Mouse (Mus musculus) embryonic fibroblast, embryonic 13.5 days (primary cell): ENCODE data around the gene Tcf20.

Experiments
- CTCF ChIP-seq: IDR thresholded peaks from 2 replicates; pipeline ENCODE4 v1.5.1; 2011; ENCODE audit warnings: mild to moderate bottlenecking, control low read depth, low read length, moderate library complexity, borderline replicate concordance; ENCODE audit not compliant: insufficient read depth
- POLR2A ChIP-seq: IDR thresholded peaks from 2 replicates; pipeline ENCODE4 v1.6.1; 2011; ENCODE audit warnings: low read depth, mild to moderate bottlenecking, control low read depth, low read length, moderate library complexity

DNA sequence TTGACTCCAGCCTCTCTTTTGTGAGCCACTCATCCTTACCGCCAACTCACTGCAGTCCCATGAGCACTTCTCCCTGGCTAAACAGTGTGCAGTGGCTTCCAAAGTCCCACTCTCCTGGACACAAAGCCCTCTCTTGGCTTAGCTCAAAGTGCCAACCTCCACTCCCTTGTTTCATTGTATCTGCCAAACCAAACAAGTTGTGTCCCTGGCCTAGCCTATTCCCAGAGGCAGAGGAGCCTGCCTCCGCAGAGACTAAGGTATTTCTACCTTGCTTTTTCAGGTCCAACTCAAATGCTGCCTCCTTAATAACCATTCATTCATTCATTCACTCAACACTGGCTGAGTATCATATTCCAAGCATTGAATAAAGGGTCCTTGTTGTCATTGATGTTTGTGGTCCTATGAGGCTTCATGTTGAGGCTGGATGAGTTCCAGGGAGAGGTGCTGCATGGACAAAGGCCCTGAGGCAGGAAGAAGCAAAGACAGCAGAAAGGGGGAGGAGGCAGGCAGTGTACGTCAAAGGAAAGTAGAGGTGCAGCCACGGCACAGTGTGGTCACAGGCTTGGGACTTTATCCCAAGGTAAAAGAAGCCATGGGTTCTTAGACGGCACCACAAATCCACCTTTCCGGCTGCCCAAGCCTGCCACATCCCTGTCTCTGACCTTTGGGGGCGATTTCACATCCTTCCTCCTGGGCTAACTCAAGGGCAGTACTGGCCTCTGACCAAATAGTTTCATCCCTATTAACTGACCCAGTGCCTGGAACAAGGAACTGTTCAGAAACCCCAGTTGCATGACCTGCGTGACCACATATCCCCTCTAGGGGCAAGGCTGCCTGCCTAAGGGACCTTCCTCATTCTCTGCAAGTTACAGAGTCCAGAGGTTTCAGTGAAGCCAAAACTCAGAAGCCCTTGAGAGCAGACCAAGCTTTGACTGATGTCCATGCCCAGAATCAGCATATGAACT lies 82.0 kb downstream of the Tcf20 start:
- TF ChIP-seq CTCF (no peak), POLR2A (no peak)
